Mouse (Mus musculus) small intestine, adult 2 months (tissue): ENCODE results near the gene Cdc42se2. TPM values are rescaled to one million over a fixed set of nuclear protein-coding genes. Genes with fewer than 3 reads are reported as not detected.

ENCODE experiments used
- H3K27ac ChIP-seq: fragments of 200-500 bp; 2 replicates; pipeline ENCODE4 v1.5.1; 2012; ENCODE audit warnings: low read depth, low read length, control low read depth, inconsistent platforms; ENCODE audit not compliant: insufficient read depth
- H3K27me3 ChIP-seq: fragments of 200-500 bp; 2 replicates; pipeline ENCODE4 v1.6.1; 2012; ENCODE audit warnings: mild to moderate bottlenecking, moderate library complexity, low read length, inconsistent platforms; ENCODE audit not compliant: control insufficient read depth, insufficient read depth
- H3K36me3 ChIP-seq: fragments of 200-500 bp; 2 replicates; pipeline ENCODE4 v1.6.1; 2012; ENCODE audit warnings: mild to moderate bottlenecking, low read length, control low read depth, inconsistent platforms; ENCODE audit not compliant: control insufficient read depth, insufficient read depth
- H3K4me1 ChIP-seq: fragments of 200-500 bp; 2 replicates; pipeline ENCODE4 v1.6.1; 2012; ENCODE audit warnings: low read length, inconsistent platforms, mixed read lengths; ENCODE audit not compliant: control insufficient read depth, insufficient read depth, insufficient read length
- H3K4me3 ChIP-seq: fragments of 200-500 bp; 2 replicates; pipeline ENCODE4 v1.5.1; 2012; ENCODE audit warnings: low read depth, mild to moderate bottlenecking, control low read depth, inconsistent platforms, low read length, moderate library complexity
- CTCF ChIP-seq: fragments of 200-500 bp; IDR thresholded peaks from 2 replicates; pipeline ENCODE4 v1.5.1; 2012; ENCODE audit warnings: low read depth, mild to moderate bottlenecking, control low read depth, inconsistent platforms, low read length, moderate library complexity, mixed read lengths; ENCODE audit not compliant: insufficient replicate concordance, insufficient read length; ENCODE audit errors: extremely low read depth
- POLR2A ChIP-seq: fragments of 200-500 bp; IDR thresholded peaks from 2 replicates; pipeline ENCODE4 v1.6.1; 2012; ENCODE audit warnings: low read depth, mild to moderate bottlenecking, control low read depth, inconsistent platforms, low read length, moderate library complexity
- WGBS: fragments of 180-500 bp; shearing (Covaris S2); methylation state at CpG from one replicate; pipeline ENCODE4 v1.1.7; 2018; 5-methylcytosine and 5-hydroxymethylcytosine counted together
- polyA plus RNA-seq: library from polyadenylated mRNA; depleted of rRNA; stranded (reverse); fragments of >200 nt; gene quantifications from 2 replicates; pipeline ENCODE4 v1.2.3, GENCODE M21; 2012

Gene Cdc42se2
- polyA plus RNA-seq, 1 experiment = 69.2 TPM

- 64% methylated on average over 1 of the region's 1 CpGs for WGBS
- H3K27ac ChIP-seq = no peak overlapping the region
- H3K4me1 ChIP-seq = peaks cover 7% of the 10 kb centered on the region
- H3K36me3 ChIP-seq = no peaks in the 10 kb centered on the region
- no peaks in the 10 kb centered on the region for H3K27me3 ChIP-seq
- TF ChIP-seq CTCF = no peak
- H3K4me3 ChIP-seq = no peak overlapping the region
These were observed 5.7 kb upstream of the Cdc42se2 start for GRCm38 (mm10) chr11:54793173-54793572.

- TF ChIP-seq POLR2A = no peak
- TF ChIP-seq CTCF = no peak
- H3K4me1 ChIP-seq = peaks cover 8% of the 10 kb centered on the region
- no peak overlapping the region for H3K27ac ChIP-seq
- H3K27me3 ChIP-seq = no peaks in the 10 kb centered on the region
- no peak overlapping the region for H3K4me3 ChIP-seq
- H3K36me3 ChIP-seq = no peaks in the 10 kb centered on the region
- 99% methylated on average over 4 of the region's 4 CpGs for WGBS
These were observed 4.0 kb upstream of the Cdc42se2 start for GRCm38 (mm10) chr11:54791458-54791857.

GRCm38 (mm10) chr11:54786858-54787487, 502 bp downstream of the Cdc42se2 start:
- TF ChIP-seq CTCF (peak; percentile 18; the same call in 1 of the 2 replicates), POLR2A (no peak; the same call in 1 of the 2 replicates)

DNA sequence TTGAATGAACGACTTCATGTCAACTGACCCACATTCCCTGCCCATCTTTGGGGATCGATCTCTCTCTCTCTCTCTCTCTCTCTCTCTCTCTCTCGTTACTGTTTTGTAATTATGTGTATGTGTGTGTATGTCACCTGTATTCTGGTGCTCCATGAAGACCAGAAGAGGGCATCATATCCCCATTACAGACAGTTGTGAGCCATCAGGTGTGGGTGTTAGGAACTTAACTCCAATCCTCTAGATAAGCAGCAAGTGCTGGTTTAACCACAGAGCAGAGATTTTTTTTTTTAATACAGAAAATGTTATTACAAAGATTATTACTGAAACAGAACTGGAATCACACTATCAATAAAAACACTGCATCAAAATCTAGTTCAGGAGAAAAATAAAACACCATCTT, 1.9 kb downstream of the Cdc42se2 start:
- Histone ChIP-seq H3K27me3 (no peaks in the 10 kb centered on the region), H3K27ac (no peak overlapping the region), H3K4me3 (no peak overlapping the region), H3K36me3 (no peaks in the 10 kb centered on the region; the same call in 1 of the 2 replicates), H3K4me1 (peaks cover 10% of the 10 kb centered on the region; the same call in 1 of the 2 replicates)
- TF ChIP-seq POLR2A (no peak), CTCF (no peak)
- 78% methylated on average over 3 of the region's 3 CpGs for WGBS

More at GRCm38 (mm10) chr11:54786858-54787487, 502 bp downstream of the Cdc42se2 start:
- peak overlapping the region; percentile 79 for H3K4me3 ChIP-seq
- no peaks in the 10 kb centered on the region; the same call in 1 of the 2 replicates for H3K36me3 ChIP-seq
- H3K27me3 ChIP-seq = no peaks in the 10 kb centered on the region
- peak overlapping the region; percentile 84 for H3K27ac ChIP-seq
- peaks cover 10% of the 10 kb centered on the region; the same call in 1 of the 2 replicates for H3K4me1 ChIP-seq
- under 1% methylated on average over 54 of the region's 54 CpGs for WGBS

DNA sequence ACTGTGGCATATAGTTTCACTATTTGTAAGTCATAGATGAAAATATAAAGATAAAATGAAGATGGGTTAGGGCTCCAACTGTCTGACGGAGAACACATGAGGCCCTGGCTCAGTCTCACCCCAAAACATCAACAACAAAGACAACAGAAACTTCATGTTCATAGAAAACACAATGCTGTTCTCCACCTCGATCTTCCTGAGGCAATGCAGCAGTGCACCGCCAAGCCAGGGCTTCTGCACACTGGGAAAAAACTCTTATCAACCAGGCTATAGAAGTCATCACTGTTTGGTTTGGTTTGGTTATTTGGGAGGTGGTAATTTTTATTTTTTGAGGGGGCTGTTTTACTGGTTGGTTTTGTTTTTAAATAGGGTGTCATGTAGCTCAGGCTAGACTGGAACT, 3.0 kb downstream of the Cdc42se2 start:
- 83% methylated on average over 3 of the region's 3 CpGs for WGBS
- Histone ChIP-seq H3K27me3 (no peaks in the 10 kb centered on the region), H3K36me3 (no peaks in the 10 kb centered on the region; the same call in 1 of the 2 replicates), H3K4me1 (peaks cover 13% of the 10 kb centered on the region; the same call in 1 of the 2 replicates), H3K27ac (no peak overlapping the region), H3K4me3 (no peak overlapping the region)
- TF ChIP-seq POLR2A (no peak), CTCF (no peak)

GRCm38 (mm10) chr11:54782253-54782652, 5.2 kb downstream of the Cdc42se2 start:
- 89% methylated on average over 6 of the region's 6 CpGs for WGBS
- Histone ChIP-seq H3K36me3 (no peaks in the 10 kb centered on the region; the same call in 1 of the 2 replicates), H3K4me1 (peaks cover 13% of the 10 kb centered on the region; the same call in 1 of the 2 replicates), H3K4me3 (no peak overlapping the region), H3K27ac (0 out of 2 replicates have a peak overlapping the region, but pooled peaks have one; percentile 37), H3K27me3 (no peaks in the 10 kb centered on the region)
- TF ChIP-seq CTCF = no peak
- TF ChIP-seq POLR2A = no peak

GRCm38 (mm10) chr11:54779946-54780345, 7.5 kb downstream of the Cdc42se2 start:
- H3K27me3 ChIP-seq = no peaks in the 10 kb centered on the region
- 93% methylated on average over 1 of the region's 1 CpGs for WGBS
- H3K36me3 ChIP-seq = no peaks in the 10 kb centered on the region; the same call in 1 of the 2 replicates
- H3K27ac ChIP-seq = no peak overlapping the region
- H3K4me3 ChIP-seq = no peak overlapping the region
- TF ChIP-seq CTCF = no peak
- TF ChIP-seq POLR2A = no peak
- H3K4me1 ChIP-seq = peaks cover 11% of the 10 kb centered on the region; the same call in 1 of the 2 replicates
